Mouse (Mus musculus) ES-E14 (cell line): ENCODE results near the gene Nav3. TPM values are rescaled to one million over a fixed set of nuclear protein-coding genes. Genes with fewer than 3 reads are reported as not detected.

Experiments
- DNase-seq: peaks from one replicate; pipeline ENCODE4 v3.0.0-alpha.2; 2013; ENCODE audit warnings: low read depth, low spot score
- H3K27ac ChIP-seq: 2 replicates; pipeline ENCODE4 v1.5.1; 2012; ENCODE audit warnings: low read depth, mild to moderate bottlenecking, low read length, moderate library complexity, mixed read lengths; ENCODE audit not compliant: poor library complexity, insufficient read depth, severe bottlenecking
- H3K36me3 ChIP-seq: 2 replicates; pipeline ENCODE4 v1.6.1; 2012; ENCODE audit warnings: mild to moderate bottlenecking, low read length, moderate library complexity, mixed read lengths; ENCODE audit not compliant: control insufficient read depth, poor library complexity, insufficient read depth, severe bottlenecking
- H3K4me1 ChIP-seq, 2 experiments: fragments of 150-350 bp in 1 of 2; sonication (generic) in 1 of 2; 2 replicates each; pipeline ENCODE4 v1.6.1; 2012; ENCODE audit warnings: low read length in 2 of 2, mild to moderate bottlenecking in 1 of 2, mixed read lengths in 1 of 2; ENCODE audit not compliant: control insufficient read depth in 2 of 2, insufficient read depth in 2 of 2, poor library complexity in 1 of 2
- H3K4me3 ChIP-seq, 2 experiments: fragments of 150-350 bp in 1 of 2; sonication (generic) in 1 of 2; 2 replicates each; pipeline ENCODE4 v1.5.1; 2012; ENCODE audit warnings: low read length in 2 of 2, low read depth in 1 of 2, mild to moderate bottlenecking in 1 of 2, mixed read lengths in 1 of 2; ENCODE audit not compliant: insufficient read depth in 1 of 2, poor library complexity in 1 of 2, severe bottlenecking in 1 of 2
- H3K9ac ChIP-seq: 2 replicates; pipeline ENCODE4 v1.6.1; 2012; ENCODE audit warnings: low read depth, mild to moderate bottlenecking, low read length, mixed read lengths; ENCODE audit not compliant: poor library complexity, insufficient read depth, severe bottlenecking
- H3K9me3 ChIP-seq: fragments of 150-350 bp; sonication (generic); 2 replicates; pipeline ENCODE4 v1.6.1; 2012; ENCODE audit warnings: low read depth, mild to moderate bottlenecking, low read length; ENCODE audit not compliant: control insufficient read depth, insufficient read depth
- CHD2 ChIP-seq: IDR thresholded peaks from 2 replicates; pipeline ENCODE4 v1.6.1; 2014; ENCODE audit warnings: mild to moderate bottlenecking, low read depth, low read length, inconsistent platforms
- HCFC1 ChIP-seq: IDR thresholded peaks from 2 replicates; pipeline ENCODE4 v1.6.1; 2012; ENCODE audit warnings: low read length, inconsistent platforms, borderline replicate concordance; ENCODE audit not compliant: insufficient read depth
- MAFK ChIP-seq: IDR thresholded peaks from 2 replicates; pipeline ENCODE4 v1.6.1; 2014; ENCODE audit warnings: mild to moderate bottlenecking, low read depth, low read length, inconsistent platforms; ENCODE audit not compliant: insufficient read depth
- ZC3H11A ChIP-seq: IDR thresholded peaks from 2 replicates; pipeline ENCODE4 v1.6.1; 2012; ENCODE audit warnings: low read depth, mild to moderate bottlenecking, inconsistent platforms, low read length, borderline replicate concordance
- ZNF384 ChIP-seq: IDR thresholded peaks from 2 replicates; pipeline ENCODE4 v1.6.1; 2012; ENCODE audit warnings: low read depth, low read length, inconsistent platforms
- in situ Hi-C, 2 experiments: fragments of 600-800 bp; cut with MboI; formaldehyde crosslinking; loops; one replicate each; pipeline ENCODE4 v1.15.1; 2025; ENCODE audit warnings: low sequenced_read_pairs in 2 of 2, inconsistent platforms in 1 of 2; ENCODE audit not compliant: unreplicated experiment in 2 of 2
- total RNA-seq: library from RNA; depleted of rRNA; stranded (reverse); fragments of 300-350 nt; gene quantifications from 2 replicates; pipeline ENCODE4 v1.2.3, GENCODE M21; 2012

The Nav3 gene
- total RNA-seq, 1 experiment: 1.4 TPM

DNA sequence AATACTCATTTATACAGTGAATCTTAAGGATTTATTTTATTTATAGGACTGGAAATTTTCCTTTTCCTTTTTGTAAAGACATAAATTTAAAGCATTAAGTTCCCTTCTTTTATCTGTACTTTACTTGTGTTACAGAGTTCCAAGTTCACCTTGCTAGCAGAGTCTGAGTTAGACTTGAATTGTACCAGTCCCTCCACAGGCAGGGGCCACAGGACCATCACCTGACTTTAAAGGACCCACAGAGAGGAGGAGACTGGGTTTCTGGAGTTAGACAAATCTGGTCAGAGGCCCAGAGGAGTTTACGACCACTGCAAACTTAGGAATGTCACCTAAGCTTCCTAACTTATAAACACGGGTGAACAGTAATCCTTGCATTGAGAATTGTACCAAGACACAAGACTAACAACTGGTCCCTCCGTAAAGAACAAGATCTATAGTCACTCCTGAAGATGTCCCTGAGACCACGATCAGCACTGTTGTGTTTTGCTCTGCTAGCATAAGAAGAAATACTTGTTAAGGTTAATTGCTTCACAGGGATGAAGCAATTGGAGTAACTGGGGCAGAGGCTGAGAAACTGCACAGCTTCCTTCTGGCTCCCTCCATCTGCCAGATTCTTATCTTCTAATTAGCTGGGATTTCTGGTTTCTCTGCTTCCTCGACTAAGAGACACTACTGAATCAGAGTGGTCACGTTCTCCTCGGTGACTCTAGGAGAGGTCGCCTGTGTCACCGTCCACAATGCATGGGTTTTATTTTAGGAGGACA, 550.2 kb downstream of the Nav3 start:
- in situ Hi-C loops: loop anchor here in 1 of 2 experiments (25.0 kb wide), 1 partner anchor 181 kb away; no protein-coding TSS in a partner anchor

GRCm38 (mm10) chr10:109904841-109905240, 551.2 kb downstream of the Nav3 start:
- in situ Hi-C loops: loop anchor here in 1 of 2 experiments (25.0 kb wide), 1 partner anchor 182 kb away; no protein-coding TSS in a partner anchor
- Histone ChIP-seq H3K27ac (no peak overlapping the region), H3K9ac (no peak overlapping the region), H3K4me1 (no peaks in the 10 kb centered on the region), H3K4me3 (no peak overlapping the region), H3K9me3 (no peaks in the 10 kb centered on the region), H3K36me3 (no peaks in the 10 kb centered on the region)
- DNase-seq: no peak
- TF ChIP-seq CHD2: no peak
- no peak for TF ChIP-seq ZNF384
- no peak for TF ChIP-seq ZC3H11A
- no peak for TF ChIP-seq MAFK
- no peak for TF ChIP-seq HCFC1

More for the DNA sequence above, 550.2 kb downstream of the Nav3 start:
- no peak for TF ChIP-seq ZC3H11A
- TF ChIP-seq HCFC1: no peak
- TF ChIP-seq MAFK: no peak
- TF ChIP-seq ZNF384: no peak
- TF ChIP-seq CHD2: no peak
- Histone ChIP-seq H3K4me1 (no peaks in the 10 kb centered on the region), H3K9ac (no peak overlapping the region), H3K9me3 (no peaks in the 10 kb centered on the region), H3K27ac (no peak overlapping the region), H3K4me3 (no peak overlapping the region), H3K36me3 (no peaks in the 10 kb centered on the region)
- DNase-seq: no peak

- in situ Hi-C loops: loop anchor here in 1 of 2 experiments (25.0 kb wide), 1 partner anchor 183 kb away; no protein-coding TSS in a partner anchor
- H3K36me3 ChIP-seq: no peaks in the 10 kb centered on the region
- no peak for TF ChIP-seq HCFC1
- no peak for TF ChIP-seq MAFK
- TF ChIP-seq CHD2: no peak
- TF ChIP-seq ZNF384: no peak
- no peak for TF ChIP-seq ZC3H11A
Measured at GRCm38 (mm10) chr10:109903701-109904555, 552.1 kb downstream of the Nav3 start.

GRCm38 (mm10) chr10:109903241-109903640, 552.8 kb downstream of the Nav3 start:
- DNase-seq: no peak
- TF ChIP-seq MAFK: no peak
- TF ChIP-seq HCFC1: no peak
- no peak for TF ChIP-seq ZNF384
- TF ChIP-seq CHD2: no peak
- TF ChIP-seq ZC3H11A: no peak
- no peaks in the 10 kb centered on the region for H3K9me3 ChIP-seq
- no peak overlapping the region for H3K27ac ChIP-seq
- H3K9ac ChIP-seq: no peak overlapping the region
- H3K4me3 ChIP-seq: no peak overlapping the region
- in situ Hi-C loops: loop anchor here in 1 of 2 experiments (25.0 kb wide), 1 partner anchor 184 kb away; no protein-coding TSS in a partner anchor
- no peaks in the 10 kb centered on the region for H3K4me1 ChIP-seq
- no peaks in the 10 kb centered on the region for H3K36me3 ChIP-seq

More at GRCm38 (mm10) chr10:109903701-109904555, 552.1 kb downstream of the Nav3 start:
- no peaks in the 10 kb centered on the region for H3K4me1 ChIP-seq
- no peak overlapping the region for H3K9ac ChIP-seq
- DNase-seq: no peak
- no peaks in the 10 kb centered on the region for H3K9me3 ChIP-seq
- no peak overlapping the region for H3K27ac ChIP-seq
- H3K4me3 ChIP-seq: no peak overlapping the region
